Mouse (Mus musculus): ENCODE data around the gene Rnf121. TPM values are rescaled to one million over a fixed set of nuclear protein-coding genes. Genes with fewer than 3 reads are reported as not detected.
A peak's percentile ranks its signal among the peaks of the same experiment; 100 is the strongest.

The Rnf121 gene
- total and polyA plus RNA-seq, 3 experiments = 10.3 to 24.8 (median 20.4) TPM

DNA sequence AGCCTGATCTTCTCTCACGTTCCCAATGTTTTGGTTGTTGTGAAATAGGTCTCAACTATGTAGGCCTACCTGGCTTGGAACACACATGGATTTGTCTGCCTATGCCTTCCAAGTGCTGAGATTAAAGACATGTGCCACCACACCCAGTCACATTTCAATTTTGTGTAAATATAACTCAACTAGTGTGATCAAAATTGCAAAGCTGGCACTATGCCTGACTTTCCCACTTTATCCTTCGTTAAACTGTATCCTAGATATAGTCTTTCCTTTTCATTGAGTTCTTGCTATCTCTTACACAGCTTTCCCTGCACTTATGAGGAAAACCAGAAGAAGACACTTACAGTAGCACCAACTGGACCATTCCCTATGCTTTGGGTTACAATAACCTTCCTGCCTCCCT, 29.7 kb downstream of the Rnf121 start:
- no peak for DNase-seq (ENCODE audit: extremely low read depth)
- no peak overlapping the region for H3K9ac ChIP-seq (ENCODE audit: insufficient read depth, low read depth)
- in situ Hi-C loops (cut with MboI; ENCODE audit: low pct_ligation_motif_present, low pct_unique_long_range_greater_than_20kb, low sequenced_read_pairs) (no loop called here), dilution Hi-C loops (cut with MboI; ENCODE audit: extremely low pct_ligation_motif_present, extremely low pct_unique_long_range_greater_than_20kb, low sequenced_read_pairs) (no loop called here)
- H3K36me3 ChIP-seq (replicated peaks in 1 of 2; ENCODE audit: control insufficient read depth in 1 of 2, insufficient read depth in 1 of 2, low read length in 1 of 2) = peaks cover 63 to 93% of the 10 kb centered on the region in 2 experiments
- no peak overlapping the region for H3K4me2 ChIP-seq (ENCODE audit: insufficient read depth, low read depth, poor library complexity, severe bottlenecking)
- H3K27me3 ChIP-seq (replicated peaks) = no peaks in the 10 kb centered on the region
- TF ChIP-seq CHD1 (IDR thresholded peaks at IDR 0.05; ENCODE audit: low read depth, low read length) (no peak), TBP (conservative IDR thresholded peaks at IDR 0.05; ENCODE audit: low read depth, low read length) (no peak), ETS1 (conservative IDR thresholded peaks at IDR 0.05; ENCODE audit: low read depth, low read length) (no peak), CTCF (conservative IDR thresholded peaks at IDR 0.05 in 1 of 2, IDR thresholded peaks at IDR 0.05 in 1 of 2; ENCODE audit: low read depth in 2 of 2, low read length in 2 of 2) (no peak), BHLHE40 (IDR thresholded peaks at IDR 0.05; ENCODE audit: low read depth, low read length) (no peak), MEF2A (IDR thresholded peaks at IDR 0.05; ENCODE audit: borderline replicate concordance, low read depth, low read length) (no peak), NELFE (IDR thresholded peaks at IDR 0.05; ENCODE audit: low read depth, low read length) (no peak), CHD2 (IDR thresholded peaks at IDR 0.05; ENCODE audit: low read length) (no peak), ZC3H11A (IDR thresholded peaks at IDR 0.05; ENCODE audit: low read depth, low read length) (no peak), EP300 (IDR thresholded peaks at IDR 0.05; ENCODE audit: low read length) (no peak), E2F4 (IDR thresholded peaks at IDR 0.05; ENCODE audit: insufficient replicate concordance, low read depth, low read length) (no peak), JUN (IDR thresholded peaks at IDR 0.05; ENCODE audit: insufficient read depth, low read depth, low read length) (no peak), NRF1 (IDR thresholded peaks at IDR 0.05; ENCODE audit: low read depth, low read length) (no peak), ZMIZ1 (IDR thresholded peaks at IDR 0.05; ENCODE audit: low read depth, low read length) (no peak), ELF1 (IDR thresholded peaks at IDR 0.05; ENCODE audit: low read depth, low read length) (no peak), UBTF (IDR thresholded peaks at IDR 0.05; ENCODE audit: low read depth, low read length) (no peak), RCOR1 (conservative IDR thresholded peaks at IDR 0.05; ENCODE audit: low read depth, low read length) (no peak), GABPA (IDR thresholded peaks at IDR 0.05; ENCODE audit: insufficient replicate concordance, low read depth, low read length) (no peak), ZNF384 (IDR thresholded peaks at IDR 0.05; ENCODE audit: low read depth, low read length) (no peak), MAFK (IDR thresholded peaks at IDR 0.05; ENCODE audit: insufficient replicate concordance, low read length) (no peak)
- no peak overlapping the region for H3K27ac ChIP-seq (ENCODE audit: insufficient read depth, low read depth)
- H3K4me1 ChIP-seq (ENCODE audit: control insufficient read depth in 1 of 2, insufficient read depth in 2 of 2) = peaks cover 2 to 18% of the 10 kb centered on the region in 2 experiments; a peak in 3 of 4 replicates
- no peaks in the 10 kb centered on the region; the same call in 1 of the 2 replicates for H3K79me2 ChIP-seq (replicated peaks; ENCODE audit: control insufficient read depth, extremely low read depth, insufficient read depth, poor library complexity, severe bottlenecking)
- no peaks in the 10 kb centered on the region for H3K9me3 ChIP-seq (replicated peaks; ENCODE audit: low read length)
- H3K4me3 ChIP-seq (replicated peaks in 1 of 3; ENCODE audit: low read depth in 2 of 3, low read length in 2 of 3, poor library complexity in 1 of 3) = no peak overlapping the region

- TF ChIP-seq ETS1 (conservative IDR thresholded peaks at IDR 0.05; ENCODE audit: low read depth, low read length) (no peak), MAZ (IDR thresholded peaks at IDR 0.05; ENCODE audit: low read depth, low read length) (no peak), CHD2 (IDR thresholded peaks at IDR 0.05; ENCODE audit: low read length) (no peak), EP300 (IDR thresholded peaks at IDR 0.05; ENCODE audit: low read length) (no peak), CTCF (conservative IDR thresholded peaks at IDR 0.05 in 1 of 2, IDR thresholded peaks at IDR 0.05 in 1 of 2; ENCODE audit: low read depth in 2 of 2, low read length in 2 of 2) (peak in 1 of 2 experiments; percentile 54; a peak in 2 of 4 replicates), RAD21 (IDR thresholded peaks at IDR 0.05; ENCODE audit: low read depth, low read length) (peak; percentile 48)
- Histone ChIP-seq H3K4me2 (ENCODE audit: insufficient read depth, low read depth, poor library complexity, severe bottlenecking) (no peak overlapping the region), H3K9ac (ENCODE audit: insufficient read depth, low read depth) (no peak overlapping the region), H3K79me2 (replicated peaks; ENCODE audit: control insufficient read depth, extremely low read depth, insufficient read depth, poor library complexity, severe bottlenecking) (no peaks in the 10 kb centered on the region; the same call in 1 of the 2 replicates), H3K9me3 (replicated peaks; ENCODE audit: low read length) (no peaks in the 10 kb centered on the region), H3K4me1 (ENCODE audit: control insufficient read depth in 1 of 2, insufficient read depth in 2 of 2) (peaks cover 2 to 18% of the 10 kb centered on the region in 2 experiments; a peak in 3 of 4 replicates), H3K4me3 (replicated peaks in 1 of 3; ENCODE audit: low read depth in 2 of 3, low read length in 2 of 3, poor library complexity in 1 of 3) (no peak overlapping the region), H3K27me3 (replicated peaks) (no peaks in the 10 kb centered on the region), H3K36me3 (replicated peaks in 1 of 2; ENCODE audit: control insufficient read depth in 1 of 2, insufficient read depth in 1 of 2, low read length in 1 of 2) (peaks cover 64 to 92% of the 10 kb centered on the region in 2 experiments), H3K27ac (ENCODE audit: insufficient read depth, low read depth) (no peak overlapping the region)
- dilution Hi-C loops (cut with MboI; ENCODE audit: extremely low pct_ligation_motif_present, extremely low pct_unique_long_range_greater_than_20kb, low sequenced_read_pairs) (no loop called here), in situ Hi-C loops (cut with MboI; ENCODE audit: low pct_ligation_motif_present, low pct_unique_long_range_greater_than_20kb, low sequenced_read_pairs) (no loop called here)
- no peak for DNase-seq (ENCODE audit: extremely low read depth)
These were observed 30.4 kb downstream of the Rnf121 start for GRCm38 (mm10) chr7:102034904-102035303.
